Mouse (Mus musculus): ENCODE measurements around the gene Sel1l3. TPM values are rescaled to one million over a fixed set of nuclear protein-coding genes. Genes with fewer than 3 reads are reported as not detected.
A peak's percentile ranks its signal among the peaks of the same experiment; 100 is the strongest.

Gene Sel1l3
- polyA plus RNA-seq (2015; fragmentation: Nextera tagmentation; extraction: Ambion mirVana), result 3.2 and 3.8 TPM in 2 replicates

DNA sequence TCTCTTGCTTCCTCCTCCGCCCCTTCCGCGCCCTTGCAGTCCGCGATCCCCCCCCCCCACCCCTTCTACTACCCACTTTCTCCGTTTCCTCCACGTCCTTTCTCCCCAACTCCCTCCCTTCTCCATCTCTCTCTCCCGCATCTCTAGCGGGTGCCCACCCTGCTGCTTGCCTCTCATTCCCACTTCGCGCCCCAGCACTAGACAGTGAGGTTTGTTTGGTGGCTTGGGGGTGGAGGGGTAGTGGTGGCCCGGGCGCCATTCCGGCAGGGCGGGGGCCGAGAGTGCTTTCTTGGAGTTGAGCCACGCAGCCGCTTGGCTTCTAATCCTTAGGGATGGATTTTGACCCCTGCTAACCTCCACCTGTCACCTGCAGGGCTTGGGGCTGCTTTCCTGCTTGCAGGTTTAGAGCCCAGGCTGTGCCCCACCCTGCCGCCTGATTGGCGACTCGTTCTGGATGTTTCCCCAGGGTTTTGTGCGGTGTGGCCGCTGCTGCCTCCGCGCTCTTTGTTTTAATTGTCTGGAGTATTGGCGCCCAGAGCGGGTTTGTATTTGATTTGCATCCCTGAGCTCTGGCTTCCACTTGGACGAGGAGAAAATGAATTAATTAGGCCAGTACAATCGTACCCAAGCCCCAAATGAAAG lies at the start of gene Sel1l3:
TSS of gene Sel1l3 (minus strand) at position 217 of the 642 bp plus-strand sequence.
- WGBS, result 0% methylated on average over 24 of the region's 29 CpGs
- peak within 1 kb of the TSS; percentile 61 for H3K4me3 ChIP-seq (replicated peaks)
- ATAC-seq, result peak; percentile 78
- H3K36me3 ChIP-seq, result no peaks in the 10 kb centered on the region
- peak within 1 kb of the TSS; percentile 15 for H3K27ac ChIP-seq
- H3K9me3 ChIP-seq, result no peaks in the 10 kb centered on the region
- H3K4me1 ChIP-seq (replicated peaks), result peaks cover 37% of the 10 kb centered on the region
- H3K4me2 ChIP-seq (replicated peaks), result peak within 1 kb of the TSS; percentile 95
- H3K9ac ChIP-seq (replicated peaks), result peak within 1 kb of the TSS; percentile 77
- H3K27me3 ChIP-seq, result peaks cover 25% of the 10 kb centered on the region

GRCm38 (mm10) chr5:53261999-53262398 lies 48.3 kb upstream of the Sel1l3 start:
- H3K9ac ChIP-seq (replicated peaks), result no peak overlapping the region
- WGBS, result 91% methylated on average over 10 of the region's 10 CpGs
- ATAC-seq, result no peak
- peaks cover 11% of the 10 kb centered on the region; the same call in 1 of the 2 replicates for H3K27me3 ChIP-seq
- H3K9me3 ChIP-seq, result no peaks in the 10 kb centered on the region
- no peak overlapping the region for H3K27ac ChIP-seq
- H3K4me1 ChIP-seq (replicated peaks), result peaks cover 15% of the 10 kb centered on the region
- H3K36me3 ChIP-seq, result no peaks in the 10 kb centered on the region
- H3K4me3 ChIP-seq (replicated peaks), result no peak overlapping the region
- no peak overlapping the region for H3K4me2 ChIP-seq (replicated peaks)

DNA sequence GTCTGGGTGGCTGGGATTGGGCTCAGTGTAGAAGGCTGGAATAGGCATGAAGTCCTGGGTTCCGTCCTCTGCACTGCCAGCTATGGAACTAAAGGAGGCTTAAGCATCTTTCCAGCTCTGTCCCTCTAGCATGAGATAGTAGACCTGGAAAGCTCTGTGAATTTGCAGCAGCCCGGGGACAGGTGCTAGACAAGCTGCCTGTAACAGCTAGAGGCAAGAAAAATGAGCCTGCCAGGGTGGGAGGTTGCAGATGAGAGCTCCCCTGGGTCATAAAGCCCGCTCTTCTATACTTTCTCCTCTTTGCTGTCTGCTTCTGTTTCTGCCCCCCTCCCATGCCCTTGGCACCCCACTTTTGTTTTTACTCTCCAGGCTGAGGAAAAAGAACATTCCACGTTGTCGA lies 46.2 kb upstream of the Sel1l3 start:
- Histone ChIP-seq H3K4me1 (replicated peaks) (peaks cover 19% of the 10 kb centered on the region), H3K4me3 (replicated peaks) (no peak overlapping the region), H3K9ac (replicated peaks) (no peak overlapping the region), H3K36me3 (no peaks in the 10 kb centered on the region), H3K27ac (no peak overlapping the region), H3K4me2 (replicated peaks) (no peak overlapping the region), H3K9me3 (no peaks in the 10 kb centered on the region), H3K27me3 (peaks cover 14% of the 10 kb centered on the region; the same call in 1 of the 2 replicates)
- no peak for ATAC-seq
- 62% methylated on average over 5 of the region's 5 CpGs for WGBS

GRCm38 (mm10) chr5:53258038-53258786 lies 44.5 kb upstream of the Sel1l3 start:
- Histone ChIP-seq H3K9ac (replicated peaks) (peak overlapping the region; percentile 53), H3K36me3 (no peaks in the 10 kb centered on the region), H3K4me1 (replicated peaks) (peaks cover 19% of the 10 kb centered on the region), H3K27me3 (peaks cover 14% of the 10 kb centered on the region; the same call in 1 of the 2 replicates), H3K9me3 (no peaks in the 10 kb centered on the region), H3K27ac (peak overlapping the region; percentile 47; the same call in 1 of the 2 replicates), H3K4me2 (replicated peaks) (peak overlapping the region; percentile 72), H3K4me3 (replicated peaks) (peak overlapping the region; percentile 39)
- ATAC-seq, result peak; percentile 70
- 4% methylated on average over 29 of the region's 29 CpGs for WGBS

GRCm38 (mm10) chr5:53254821-53255220 lies 41.1 kb upstream of the Sel1l3 start:
- WGBS, result 16% methylated on average over 3 of the region's 3 CpGs
- Histone ChIP-seq H3K4me3 (replicated peaks) (no peak overlapping the region), H3K36me3 (no peaks in the 10 kb centered on the region), H3K4me2 (replicated peaks) (no peak overlapping the region), H3K4me1 (replicated peaks) (peaks cover 19% of the 10 kb centered on the region), H3K9me3 (no peaks in the 10 kb centered on the region), H3K27me3 (peaks cover 20% of the 10 kb centered on the region), H3K27ac (no peak overlapping the region), H3K9ac (replicated peaks) (no peak overlapping the region)
- no peak for ATAC-seq

DNA sequence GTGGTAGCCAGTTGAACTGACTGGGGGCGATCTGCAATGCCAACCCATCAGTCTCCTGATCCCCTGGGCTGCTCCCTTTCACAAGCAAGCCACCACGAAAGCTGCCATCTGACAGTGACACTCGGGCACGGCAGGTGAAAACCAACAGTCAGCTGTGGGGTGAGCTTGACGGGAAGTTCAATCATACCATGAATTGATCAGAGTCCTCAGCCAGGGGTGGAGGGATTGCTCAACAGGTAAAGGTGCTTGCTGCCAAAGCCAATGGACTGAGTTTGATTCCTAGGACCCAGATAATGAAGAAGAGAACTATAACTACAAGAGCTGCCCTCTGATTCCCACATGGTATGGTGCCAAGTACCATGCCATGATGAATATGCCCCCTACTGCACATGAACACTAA lies 40.4 kb upstream of the Sel1l3 start:
- H3K4me3 ChIP-seq (replicated peaks), result no peak overlapping the region
- WGBS, result 86% methylated on average over 5 of the region's 5 CpGs
- ATAC-seq, result no peak
- H3K4me1 ChIP-seq (replicated peaks), result peaks cover 24% of the 10 kb centered on the region
- H3K36me3 ChIP-seq, result no peaks in the 10 kb centered on the region
- H3K27ac ChIP-seq, result no peak overlapping the region
- H3K4me2 ChIP-seq (replicated peaks), result no peak overlapping the region
- H3K9me3 ChIP-seq, result no peaks in the 10 kb centered on the region
- peaks cover 18% of the 10 kb centered on the region for H3K27me3 ChIP-seq
- H3K9ac ChIP-seq (replicated peaks), result no peak overlapping the region

- H3K4me1 ChIP-seq (replicated peaks), result peaks cover 9% of the 10 kb centered on the region; the same call in 1 of the 2 replicates
- no peak overlapping the region for H3K27ac ChIP-seq
- peaks cover 13% of the 10 kb centered on the region for H3K27me3 ChIP-seq
- H3K4me3 ChIP-seq (replicated peaks), result no peak overlapping the region
- H3K36me3 ChIP-seq, result no peaks in the 10 kb centered on the region
- WGBS, result 53% methylated on average over 4 of the region's 4 CpGs
- ATAC-seq, result peak; percentile 81
- no peak overlapping the region for H3K4me2 ChIP-seq (replicated peaks)
- H3K9me3 ChIP-seq, result no peaks in the 10 kb centered on the region
- H3K9ac ChIP-seq (replicated peaks), result no peak overlapping the region
These were observed 35.8 kb upstream of the Sel1l3 start for GRCm38 (mm10) chr5:53249431-53250061.

DNA sequence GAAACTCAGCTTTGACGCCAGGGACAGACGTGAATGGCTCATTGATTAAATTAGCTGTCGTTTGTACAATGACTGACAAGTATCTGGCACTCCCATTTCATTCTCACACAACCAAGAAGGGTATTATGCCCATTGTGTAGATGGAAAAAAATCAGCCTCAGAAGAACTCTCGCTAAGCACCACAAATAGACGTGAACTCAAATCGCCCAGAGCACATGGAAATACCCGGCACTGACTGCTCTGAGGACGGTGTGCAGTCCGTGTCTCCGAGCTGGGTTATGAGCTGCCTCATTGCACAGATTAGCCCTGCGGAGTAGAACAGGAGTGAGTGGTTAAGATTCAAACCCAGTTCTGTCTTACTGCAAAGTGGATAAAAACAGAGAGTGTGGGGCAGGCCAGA lies 34.8 kb upstream of the Sel1l3 start:
- Histone ChIP-seq H3K4me2 (replicated peaks) (no peak overlapping the region), H3K4me3 (replicated peaks) (no peak overlapping the region), H3K9ac (replicated peaks) (no peak overlapping the region), H3K9me3 (no peaks in the 10 kb centered on the region), H3K36me3 (no peaks in the 10 kb centered on the region), H3K27ac (no peak overlapping the region), H3K4me1 (replicated peaks) (peaks cover 9% of the 10 kb centered on the region; the same call in 1 of the 2 replicates), H3K27me3 (peaks cover 18% of the 10 kb centered on the region)
- WGBS, result 23% methylated on average over 11 of the region's 11 CpGs
- ATAC-seq, result no peak

- H3K36me3 ChIP-seq, result no peaks in the 10 kb centered on the region
- H3K4me2 ChIP-seq (replicated peaks), result no peak overlapping the region
- no peak for ATAC-seq
- no peak overlapping the region for H3K4me3 ChIP-seq (replicated peaks)
- WGBS, result 79% methylated on average over 10 of the region's 10 CpGs
- H3K4me1 ChIP-seq (replicated peaks), result peaks cover 16% of the 10 kb centered on the region
- peaks cover 11% of the 10 kb centered on the region; the same call in 1 of the 2 replicates for H3K27me3 ChIP-seq
- no peak overlapping the region for H3K9ac ChIP-seq (replicated peaks)
- no peaks in the 10 kb centered on the region for H3K9me3 ChIP-seq
- no peak overlapping the region for H3K27ac ChIP-seq
These were observed 30.2 kb upstream of the Sel1l3 start for GRCm38 (mm10) chr5:53243933-53244332.

DNA sequence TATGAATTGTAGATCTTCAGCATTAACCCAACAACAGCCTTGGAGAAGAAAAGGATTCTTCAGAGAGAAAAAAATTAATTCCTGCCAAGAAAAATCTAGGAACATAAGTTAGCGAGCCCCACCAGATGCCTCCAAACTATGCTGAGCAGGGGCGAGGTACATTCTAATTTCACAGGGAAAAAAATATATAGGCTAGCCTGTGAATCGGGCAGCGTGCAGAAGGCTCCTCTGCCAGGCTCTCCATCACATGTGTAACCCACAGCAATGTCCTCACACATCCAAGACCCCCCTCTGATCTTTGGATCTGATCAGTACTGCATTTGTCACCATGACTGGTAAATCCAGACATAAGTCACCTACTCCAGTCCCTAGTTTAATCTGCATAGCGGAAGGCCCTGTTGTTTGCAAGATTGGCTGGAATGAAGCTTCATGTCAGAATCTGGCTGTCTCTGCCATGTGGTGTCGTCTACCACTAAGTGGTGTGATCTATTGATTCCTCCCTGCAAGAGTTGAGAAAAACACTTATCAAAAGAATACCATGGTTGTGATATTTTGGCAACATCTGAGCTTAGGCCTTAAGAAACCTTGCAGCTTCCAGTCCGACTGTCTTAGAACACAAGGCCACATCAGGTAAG lies 29.3 kb upstream of the Sel1l3 start:
- no peaks in the 10 kb centered on the region for H3K36me3 ChIP-seq
- peaks cover 12% of the 10 kb centered on the region for H3K4me1 ChIP-seq (replicated peaks)
- no peak overlapping the region for H3K4me2 ChIP-seq (replicated peaks)
- WGBS, result 91% methylated on average over 7 of the region's 7 CpGs
- ATAC-seq, result no peak
- H3K27ac ChIP-seq, result no peak overlapping the region
- H3K4me3 ChIP-seq (replicated peaks), result no peak overlapping the region
- H3K9ac ChIP-seq (replicated peaks), result no peak overlapping the region
- H3K9me3 ChIP-seq, result no peaks in the 10 kb centered on the region
- H3K27me3 ChIP-seq, result peaks cover 9% of the 10 kb centered on the region; the same call in 1 of the 2 replicates

DNA sequence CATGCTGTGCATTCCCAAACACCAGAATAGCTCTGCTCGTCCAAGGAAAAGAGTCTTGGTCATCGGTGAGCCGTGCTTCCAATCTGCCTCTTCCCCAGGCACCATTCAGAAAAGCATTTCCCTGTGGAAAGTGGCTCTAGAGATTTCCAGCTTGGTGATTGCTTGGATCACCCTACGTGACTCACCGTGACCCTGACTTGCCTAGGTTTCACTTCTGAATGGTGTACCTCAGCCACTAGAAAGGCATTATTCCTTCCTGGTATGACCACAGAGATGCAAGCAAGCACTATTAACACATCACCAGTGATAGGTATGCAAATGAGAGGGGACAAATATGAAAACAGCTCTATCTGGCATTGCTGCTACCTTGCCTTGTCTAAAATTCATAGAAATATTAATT lies 28.2 kb upstream of the Sel1l3 start:
- 87% methylated on average over 5 of the region's 5 CpGs for WGBS
- Histone ChIP-seq H3K9me3 (no peaks in the 10 kb centered on the region), H3K27me3 (peaks cover 9% of the 10 kb centered on the region; the same call in 1 of the 2 replicates), H3K27ac (no peak overlapping the region), H3K4me1 (replicated peaks) (peaks cover 16% of the 10 kb centered on the region), H3K9ac (replicated peaks) (no peak overlapping the region), H3K4me3 (replicated peaks) (no peak overlapping the region), H3K4me2 (replicated peaks) (no peak overlapping the region), H3K36me3 (no peaks in the 10 kb centered on the region)
- ATAC-seq, result no peak
